Mouse (Mus musculus) bone marrow macrophage, adult 2 months (primary cell): ENCODE measurements around the gene Bpifc. TPM values are rescaled to one million over a fixed set of nuclear protein-coding genes. Genes with fewer than 3 reads are reported as not detected.

Experiments used
- H3K27ac ChIP-seq: 2 replicates; pipeline ENCODE4 v1.5.1; 2012; ENCODE audit warnings: low read depth, low read length; ENCODE audit not compliant: insufficient read depth
- H3K4me1 ChIP-seq: 2 replicates; pipeline ENCODE4 v1.6.1; 2012; ENCODE audit warnings: low read length; ENCODE audit not compliant: control insufficient read depth, insufficient read depth
- H3K4me3 ChIP-seq: 2 replicates; pipeline ENCODE4 v1.5.1; 2012; ENCODE audit warnings: mild to moderate bottlenecking, low read length, moderate library complexity; ENCODE audit not compliant: insufficient read depth
- CTCF ChIP-seq: IDR thresholded peaks from 2 replicates; pipeline ENCODE4 v1.5.1; 2012; ENCODE audit warnings: low read depth, mild to moderate bottlenecking, low read length, moderate library complexity
- POLR2A ChIP-seq: IDR thresholded peaks from 2 replicates; pipeline ENCODE4 v1.6.1; 2012; ENCODE audit warnings: mild to moderate bottlenecking, low read depth, low read length, borderline replicate concordance
- polyA plus RNA-seq: library from polyadenylated mRNA; stranded (reverse); fragments of >200 nt; gene quantifications from 2 replicates; pipeline ENCODE4 v1.2.4, GENCODE M21; 2012; ENCODE audit not compliant: missing spikeins, insufficient read depth, insufficient read length

Bpifc gene
- polyA plus RNA-seq, 1 experiment, result not detected

DNA sequence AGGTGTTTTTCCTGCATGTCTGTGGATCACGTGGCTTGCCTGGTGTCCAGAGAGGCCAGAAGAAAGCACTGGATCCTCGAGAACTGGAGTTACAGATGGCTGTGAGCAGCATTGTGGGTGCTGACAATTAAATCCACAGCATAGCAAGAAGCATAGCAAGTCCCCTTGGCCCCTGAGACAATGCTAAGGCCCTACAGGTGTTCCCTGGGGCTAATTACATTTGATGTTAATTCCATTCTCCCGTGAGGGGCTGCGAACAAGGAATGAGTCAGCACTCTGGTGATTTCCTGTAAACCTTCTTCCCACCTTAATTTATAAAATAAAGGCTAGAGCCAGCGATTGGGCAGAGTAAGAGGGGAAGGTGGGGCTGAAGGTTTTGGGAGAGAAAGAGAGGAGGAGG lies 7.1 kb upstream of the Bpifc start:
- H3K27ac ChIP-seq, result no peak overlapping the region
- no peak for TF ChIP-seq CTCF
- H3K4me3 ChIP-seq, result no peak overlapping the region
- peaks cover 3% of the 10 kb centered on the region; the same call in 1 of the 2 replicates for H3K4me1 ChIP-seq

DNA sequence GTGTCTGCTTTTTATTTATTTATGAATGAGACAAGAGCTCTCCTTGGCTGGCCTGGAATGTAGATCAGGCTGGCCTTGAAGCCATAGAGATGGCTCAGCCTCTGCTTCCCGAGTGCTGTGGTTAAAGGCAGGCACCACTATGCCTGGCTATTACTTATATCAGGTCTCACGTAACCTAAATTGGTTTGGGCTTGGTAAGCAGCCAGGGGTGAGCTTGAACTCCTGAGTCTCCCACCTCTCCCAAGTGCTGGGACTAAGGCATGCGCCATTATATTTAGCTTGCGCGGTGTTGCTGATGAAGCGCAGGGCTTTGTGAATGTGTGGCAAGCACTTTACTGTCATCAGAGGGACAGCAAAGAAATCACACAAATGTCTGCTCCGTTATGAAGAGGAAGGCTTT lies 6.1 kb upstream of the Bpifc start:
- no peak overlapping the region for H3K27ac ChIP-seq
- TF ChIP-seq POLR2A, result no peak
- no peak for TF ChIP-seq CTCF
- H3K4me1 ChIP-seq, result peaks cover under 1% of the 10 kb centered on the region; the same call in 1 of the 2 replicates
- H3K4me3 ChIP-seq, result no peak overlapping the region

DNA sequence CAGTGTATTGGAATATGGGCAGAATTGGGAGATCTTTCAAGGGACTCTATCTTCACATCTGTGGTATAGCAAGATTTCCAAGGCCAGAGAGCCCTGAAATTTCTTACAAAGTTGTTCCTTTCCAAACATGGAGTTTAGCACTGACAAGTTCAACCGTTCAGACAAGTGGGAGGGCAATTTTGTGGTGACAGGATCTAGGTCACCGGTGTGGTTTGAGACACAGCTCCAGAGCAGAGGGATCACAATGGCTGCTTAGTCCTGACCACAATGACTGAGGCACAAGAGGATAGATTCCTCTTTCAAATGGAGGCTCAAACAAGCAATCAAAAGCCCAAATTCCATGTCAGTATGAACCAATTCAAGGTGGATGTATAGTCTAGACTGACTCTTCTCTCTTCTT lies 523 bp downstream of the Bpifc start:
- no peak overlapping the region for H3K27ac ChIP-seq
- TF ChIP-seq POLR2A (no peak), CTCF (no peak)
- H3K4me3 ChIP-seq, result no peak overlapping the region
- 0 out of 2 replicates have a peak, but pooled peaks cover 3% of the 10 kb centered on the region for H3K4me1 ChIP-seq

DNA sequence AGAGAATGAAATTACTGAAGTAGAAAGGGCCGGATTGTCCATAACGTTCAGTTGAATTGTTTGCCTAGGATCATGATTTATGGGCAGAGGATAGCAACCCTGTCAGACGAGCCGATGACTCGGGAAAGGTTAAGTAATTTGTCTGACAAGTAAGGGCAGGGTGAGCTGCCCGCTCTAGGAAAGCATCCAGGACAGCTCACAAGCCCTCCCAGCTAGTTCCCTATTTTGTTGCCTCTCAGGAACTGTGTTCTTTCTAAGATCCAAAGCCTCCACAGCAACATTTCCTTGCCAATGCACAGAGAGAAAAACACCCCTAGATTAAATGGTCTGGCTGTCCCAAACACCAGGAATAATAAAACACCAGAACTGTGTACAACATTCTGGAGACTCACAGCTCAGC lies 1.1 kb downstream of the Bpifc start:
- Histone ChIP-seq H3K27ac (no peak overlapping the region), H3K4me3 (no peak overlapping the region), H3K4me1 (0 out of 2 replicates have a peak, but pooled peaks cover 3% of the 10 kb centered on the region)
- TF ChIP-seq CTCF, result no peak
- no peak for TF ChIP-seq POLR2A

DNA sequence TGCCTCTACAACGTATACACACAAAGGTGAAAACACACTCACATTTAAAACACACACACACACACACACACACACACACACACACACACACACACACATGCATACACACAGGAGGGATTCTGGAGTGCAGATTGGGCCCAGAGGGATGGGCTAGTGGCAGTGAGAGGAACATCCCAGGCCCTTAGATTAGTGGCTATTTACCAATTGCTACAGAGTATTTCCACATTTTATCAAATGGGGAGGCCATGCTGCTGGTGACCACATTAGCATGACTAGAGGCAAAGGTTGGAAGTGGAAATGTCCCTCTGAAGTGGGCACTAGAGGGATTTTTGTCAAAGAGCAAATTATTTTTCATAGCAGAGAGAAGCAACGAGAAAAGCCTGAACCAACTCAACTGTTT lies 2.0 kb downstream of the Bpifc start:
- TF ChIP-seq CTCF, result no peak
- TF ChIP-seq POLR2A, result no peak
- Histone ChIP-seq H3K4me1 (0 out of 2 replicates have a peak, but pooled peaks cover 3% of the 10 kb centered on the region), H3K27ac (no peak overlapping the region), H3K4me3 (no peak overlapping the region)

DNA sequence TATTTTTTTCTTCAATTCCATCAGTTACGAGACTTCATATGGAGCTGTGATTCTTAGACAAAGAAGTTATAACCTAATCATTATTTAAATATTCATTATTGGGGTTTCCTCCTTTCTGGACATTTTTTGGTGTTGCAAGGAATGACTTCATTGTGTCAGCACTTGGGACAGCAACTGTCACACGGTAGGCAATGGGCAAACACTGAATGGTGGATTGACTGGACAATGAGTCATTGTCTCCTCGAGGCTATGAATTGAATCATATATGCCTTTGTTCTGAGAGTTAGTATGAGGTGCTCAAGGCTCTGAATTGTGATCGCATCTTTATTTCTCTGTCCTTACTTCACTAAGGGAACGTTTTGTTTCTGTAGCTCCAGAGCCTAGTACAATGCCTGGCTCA lies 5.2 kb downstream of the Bpifc start:
- 0 out of 2 replicates have a peak, but pooled peaks cover 3% of the 10 kb centered on the region for H3K4me1 ChIP-seq
- no peak for TF ChIP-seq POLR2A
- TF ChIP-seq CTCF, result no peak
- no peak overlapping the region for H3K27ac ChIP-seq
- no peak overlapping the region for H3K4me3 ChIP-seq

DNA sequence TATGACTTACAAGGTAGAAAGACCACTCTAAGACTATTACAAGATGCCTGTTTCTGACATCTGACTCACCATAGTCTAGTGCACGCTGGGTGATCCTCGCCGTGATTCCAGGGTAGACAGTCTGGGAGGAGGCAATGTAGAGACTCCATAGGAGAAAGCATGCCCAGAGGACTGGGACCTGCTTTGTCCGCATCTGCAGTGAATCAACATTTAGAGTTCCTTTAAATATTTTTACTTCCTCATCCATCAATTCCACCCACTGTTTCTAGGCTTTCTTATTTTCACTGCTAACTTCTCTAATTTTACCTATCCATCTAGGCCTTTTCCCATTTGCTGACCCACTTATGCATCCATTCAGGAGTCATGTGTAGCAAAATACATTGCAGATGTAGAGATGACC lies 11.2 kb downstream of the Bpifc start:
- H3K4me3 ChIP-seq, result no peak overlapping the region
- H3K4me1 ChIP-seq, result peaks cover 8% of the 10 kb centered on the region
- TF ChIP-seq POLR2A (no peak), CTCF (no peak)
- no peak overlapping the region for H3K27ac ChIP-seq

DNA sequence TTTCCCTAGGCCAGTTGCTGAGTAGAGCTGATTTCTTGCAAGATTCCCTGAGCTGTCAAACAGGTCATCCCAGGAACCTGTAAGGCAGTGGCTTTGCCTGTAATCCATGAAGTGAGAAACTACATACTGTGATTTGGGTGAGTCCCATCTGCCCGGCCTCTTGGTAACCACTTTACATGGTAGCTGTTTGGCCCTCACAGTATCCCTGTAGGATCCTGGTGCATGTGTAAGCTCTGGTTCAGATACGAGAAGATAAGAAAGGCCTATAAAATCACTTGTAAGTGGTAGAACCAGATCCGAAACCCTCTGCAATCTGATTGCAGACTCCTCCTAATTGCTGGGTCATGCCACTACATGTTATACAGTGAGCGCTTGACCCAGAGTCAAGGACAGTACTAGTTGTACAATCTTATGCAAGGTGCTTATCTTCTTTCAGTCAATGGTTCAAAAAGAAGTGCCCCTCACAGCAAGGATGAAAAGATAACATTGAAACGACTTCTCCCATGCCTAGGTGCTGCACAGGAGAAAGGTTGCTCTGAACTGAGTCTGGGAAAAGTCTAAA lies 17.1 kb downstream of the Bpifc start:
- TF ChIP-seq POLR2A (no peak), CTCF (no peak)
- Histone ChIP-seq H3K4me3 (no peak overlapping the region), H3K4me1 (no peaks in the 10 kb centered on the region), H3K27ac (no peak overlapping the region)

DNA sequence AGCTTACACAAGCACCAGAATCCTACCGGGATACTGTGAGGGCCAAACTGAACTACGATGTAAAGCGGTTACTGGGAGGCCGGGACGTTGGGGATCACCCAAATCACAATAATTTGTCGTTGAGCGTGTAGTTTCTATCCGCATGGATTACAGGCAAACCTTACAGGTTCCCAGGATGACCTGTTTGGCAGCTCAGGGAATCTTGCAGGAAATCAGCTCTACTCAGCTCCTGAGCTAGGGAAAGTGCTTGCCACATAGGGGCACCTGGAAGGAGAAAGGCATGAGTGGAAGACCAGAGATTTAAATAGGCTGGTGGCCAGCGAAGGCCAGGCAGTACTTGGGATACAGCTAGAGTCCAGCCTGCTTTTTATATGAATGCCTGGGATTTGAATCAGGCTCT lies 17.9 kb downstream of the Bpifc start:
- Histone ChIP-seq H3K27ac (no peak overlapping the region), H3K4me3 (no peak overlapping the region), H3K4me1 (no peaks in the 10 kb centered on the region)
- TF ChIP-seq POLR2A (no peak), CTCF (no peak)

DNA sequence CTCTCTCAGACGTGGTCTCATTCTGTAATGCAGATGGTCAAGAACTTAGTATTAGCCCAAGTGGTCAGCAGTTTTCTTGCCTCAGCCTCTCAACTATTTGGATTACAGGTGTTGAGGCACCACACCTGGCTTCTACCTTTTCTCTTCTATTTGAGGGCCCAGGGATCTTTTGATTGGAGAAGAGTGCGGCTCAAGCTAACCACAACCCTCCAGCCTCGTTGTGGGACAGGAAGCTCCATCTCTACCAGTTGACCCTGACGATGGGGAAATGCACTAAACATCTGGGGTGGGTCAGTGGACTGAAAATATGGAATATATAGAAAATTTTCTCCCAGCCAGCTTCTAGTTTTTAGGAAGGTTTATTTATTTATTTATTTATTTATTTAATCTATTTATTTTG lies 19.3 kb downstream of the Bpifc start:
- no peak overlapping the region for H3K27ac ChIP-seq
- no peak for TF ChIP-seq POLR2A
- TF ChIP-seq CTCF, result no peak
- no peaks in the 10 kb centered on the region for H3K4me1 ChIP-seq
- H3K4me3 ChIP-seq, result no peak overlapping the region
